Mouse (Mus musculus) heart, adult 2 months (tissue): Measurements from ENCODE around the gene Ccdc84.

Experiments used
- CTCF ChIP-seq: fragments of 200-600 bp; IDR thresholded peaks from 2 replicates; pipeline ENCODE4 v1.8.1; 2022; ENCODE audit warnings: antibody characterized with exemption, mild to moderate bottlenecking, moderate library complexity
- POLR2A ChIP-seq: fragments of 200-500 bp; IDR thresholded peaks from 2 replicates; pipeline ENCODE4 v1.6.1; 2011; ENCODE audit warnings: mild to moderate bottlenecking, low read depth, low read length, control low read depth; ENCODE audit not compliant: insufficient read depth

- TF ChIP-seq POLR2A (no peak), CTCF (no peak)
These were observed 42.2 kb downstream of the Ccdc84 start for GRCm38 (mm10) chr9:44376141-44376540.
